Mouse (Mus musculus): Measurements from ENCODE around the gene Cdk5rap2.

DNA sequence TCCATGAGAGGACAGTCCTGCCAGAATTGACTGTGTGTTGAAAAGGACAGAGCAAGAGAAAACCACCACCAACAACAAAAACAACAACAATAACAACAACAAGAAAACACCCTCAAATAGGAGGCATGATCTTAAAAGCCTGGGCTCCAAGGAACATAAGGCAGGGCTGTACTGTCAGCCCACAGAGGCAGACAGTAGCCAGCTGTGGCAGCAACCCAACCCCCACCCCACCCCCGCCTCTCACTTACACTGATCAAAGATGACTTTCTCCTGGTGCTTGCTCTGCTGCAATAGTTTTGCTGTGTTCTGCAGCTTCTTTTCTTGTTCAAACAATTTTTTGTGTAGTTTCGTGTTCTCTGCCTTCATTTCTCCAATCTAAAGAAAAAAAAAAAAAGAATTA, 181.9 kb downstream of the Cdk5rap2 start:
- no peak for TF ChIP-seq CTCF (IDR thresholded peaks at IDR 0.05)
- TF ChIP-seq POLR2A (IDR thresholded peaks at IDR 0.05; ENCODE audit: insufficient read depth, low read depth, low read length): no peak

All from heart, adult 2 months (tissue).